ENCODE assay signal across 8 mouse cellular contexts in genomic region chr4:43382155-43383020, GRCm38 (mm10). TPM values are rescaled to one million over a fixed set of nuclear protein-coding genes. Genes with fewer than 3 reads are reported as not detected.
DNase-seq lines count a peak whose midpoint lies in the region; ATAC-seq and TF ChIP-seq lines count a peak whose summit lies in the region.

No protein-coding gene starts in this region.

- no peaks in the 10 kb centered on the region for H3K9me3 ChIP-seq in hindbrain, embryonic 12.5 days (replicated peaks)
- no peaks in the 10 kb centered on the region for H3K9me3 ChIP-seq in midbrain, embryonic 14.5 days (ENCODE audit: control insufficient read depth, low read length)

- H3K9ac ChIP-seq in hindbrain, embryonic 12.5 days: peak overlapping the region; percentile 88
- peak overlapping the region; percentile 83 for H3K9ac ChIP-seq in midbrain, embryonic 14.5 days (replicated peaks; ENCODE audit: low read length)

- TF ChIP-seq POLR2A in kidney, adult 2 months (IDR thresholded peaks at IDR 0.05; ENCODE audit: low read depth, low read length): no peak

- no peak for DNase-seq in kidney, adult 2 months
- no peak for DNase-seq in kidney, postnatal 36 days
- DNase-seq in brain, adult 2 months (ENCODE audit: low read depth, low spot score): peak; percentile 56
- no peak for DNase-seq in midbrain, embryonic 14.5 days
- no peak for DNase-seq in gastrocnemius, postnatal 36 days
- DNase-seq in retina, postnatal 1 day: no peak
- DNase-seq in adrenal gland, postnatal 25 days: no peak

- peaks cover 8% of the 10 kb centered on the region; the same call in 1 of the 2 replicates for H3K4me1 ChIP-seq in kidney, adult 2 months (ENCODE audit: control insufficient read depth, insufficient read depth, low read length)
- H3K4me1 ChIP-seq in hindbrain, embryonic 12.5 days: peaks cover 17% of the 10 kb centered on the region
- H3K4me1 ChIP-seq in midbrain, embryonic 14.5 days (ENCODE audit: control insufficient read depth, insufficient read depth, low read length): peaks cover 10% of the 10 kb centered on the region

- ATAC-seq in hindbrain, embryonic 12.5 days (ENCODE audit: low FRiP score): peak; percentile 85
- ATAC-seq in midbrain, embryonic 14.5 days (ENCODE audit: low FRiP score, low TSS enrichment): peak; percentile 79

- H3K27ac ChIP-seq in kidney, adult 2 months (ENCODE audit: insufficient read depth, low read depth, low read length): peak overlapping the region; percentile 93
- H3K27ac ChIP-seq in hindbrain, embryonic 12.5 days: peak overlapping the region; percentile 76
- H3K27ac ChIP-seq in midbrain, embryonic 14.5 days (replicated peaks; ENCODE audit: low read depth, low read length): peak overlapping the region; percentile 77

- peak overlapping the region; percentile 93 for H3K4me3 ChIP-seq in kidney, adult 2 months (ENCODE audit: insufficient read depth, low read depth, low read length)
- peak overlapping the region; percentile 71 for H3K4me3 ChIP-seq in hindbrain, embryonic 12.5 days
- H3K4me3 ChIP-seq in midbrain, embryonic 14.5 days (replicated peaks; ENCODE audit: low read depth, low read length): peak overlapping the region; percentile 70

- no peaks in the 10 kb centered on the region for H3K36me3 ChIP-seq in kidney, adult 2 months (ENCODE audit: control insufficient read depth, insufficient read depth, low read length)
- H3K36me3 ChIP-seq in hindbrain, embryonic 12.5 days: no peaks in the 10 kb centered on the region
- H3K36me3 ChIP-seq in midbrain, embryonic 14.5 days (ENCODE audit: control insufficient read depth, insufficient read depth, low read length): no peaks in the 10 kb centered on the region

- TF ChIP-seq CTCF in kidney, adult 2 months (conservative IDR thresholded peaks at IDR 0.05; ENCODE audit: insufficient read depth, insufficient read length, low read depth, low read length): no peak

- intact Hi-C loops in gastrocnemius, postnatal 36 days (cut with DNase I): no loop called here

- 2% methylated on average over 29 of the region's 33 CpGs for WGBS in kidney, adult 2 months
- WGBS in hindbrain, embryonic 12.5 days: 8% methylated on average over 22 of the region's 33 CpGs
- WGBS in midbrain, embryonic 14.5 days: 5% methylated on average over 29 of the region's 33 CpGs

- H3K4me2 ChIP-seq in hindbrain, embryonic 12.5 days (replicated peaks): peak overlapping the region; percentile 86
- H3K4me2 ChIP-seq in midbrain, embryonic 14.5 days (ENCODE audit: low read length): peak overlapping the region; percentile 87

- H3K27me3 ChIP-seq in kidney, adult 2 months (replicated peaks; ENCODE audit: control insufficient read depth, insufficient read depth, low read length): no peaks in the 10 kb centered on the region
- no peaks in the 10 kb centered on the region; the same call in 1 of the 2 replicates for H3K27me3 ChIP-seq in hindbrain, embryonic 12.5 days
- H3K27me3 ChIP-seq in midbrain, embryonic 14.5 days (ENCODE audit: control insufficient read depth, insufficient read depth, low read length): no peaks in the 10 kb centered on the region

RNA-seq across cellular contexts. Expression of gene Rusc2, which starts 0.6 kb away (rescaled TPM):
- polyA plus RNA-seq in kidney, adult 2 months (2012; rRNA removed): 15.5 and 17.3 TPM in 2 replicates
- 55.0 and 68.9 TPM in 2 replicates for polyA plus RNA-seq in hindbrain, embryonic 12.5 days (2016; fragmentation: Nextera tagmentation; extraction: Ambion mirVana)
- 68.1 and 106 TPM in 2 replicates for polyA plus RNA-seq in midbrain, embryonic 14.5 days (2014; fragmentation: Nextera tagmentation; extraction: Ambion mirVana)
- 10 to 100 TPM; 20.8 to 23.3 TPM for total RNA-seq in gastrocnemius, postnatal 36 days (2021)
- total RNA-seq in adrenal gland, postnatal 25 days (2021): 38.6 and 62.1 TPM in 2 replicates

RNA-seq across cellular contexts. Expression of gene Fam166b, which starts 46.5 kb away (rescaled TPM):
- polyA plus RNA-seq in kidney, adult 2 months (2012; rRNA removed): 1.3 and 1.6 TPM in 2 replicates
- 1.3 TPM in 1 of 2 replicates, not detected in the other for polyA plus RNA-seq in hindbrain, embryonic 12.5 days (2016; fragmentation: Nextera tagmentation; extraction: Ambion mirVana)
- 0.46 and 0.76 TPM in 2 replicates for polyA plus RNA-seq in midbrain, embryonic 14.5 days (2014; fragmentation: Nextera tagmentation; extraction: Ambion mirVana)
- total RNA-seq in gastrocnemius, postnatal 36 days (2021): not detected
- total RNA-seq in adrenal gland, postnatal 25 days (2021): not detected in 2 replicates

RNA-seq across cellular contexts. Expression of gene Tesk1, which starts 59.4 kb away (rescaled TPM):
- 59.0 and 72.5 TPM in 2 replicates for polyA plus RNA-seq in kidney, adult 2 months (2012; rRNA removed)
- 15.7 and 16.2 TPM in 2 replicates for polyA plus RNA-seq in hindbrain, embryonic 12.5 days (2016; fragmentation: Nextera tagmentation; extraction: Ambion mirVana)
- 20.9 and 21.2 TPM in 2 replicates for polyA plus RNA-seq in midbrain, embryonic 14.5 days (2014; fragmentation: Nextera tagmentation; extraction: Ambion mirVana)
- 10 to 100 TPM; 49.1 to 50.0 TPM for total RNA-seq in gastrocnemius, postnatal 36 days (2021)
- 51.3 and 53.2 TPM in 2 replicates for total RNA-seq in adrenal gland, postnatal 25 days (2021)
